Mouse (Mus musculus) adrenal gland (tissue): Measurements from ENCODE around the gene Fgf22.

ENCODE experiments used
- intact Hi-C: fragments of 180-260 bp; cut with DNase I; formaldehyde crosslinking; loops from one replicate; pipeline ENCODE4 v1.15.1; 2025
- long read RNA-seq, 2 experiments: library from polyadenylated mRNA; unstranded; transcript quantifications; one replicate each; pipeline ENCODE4 v2.0.0; 2020; ENCODE audit warnings: borderline replicate concordance in 1 of 2; ENCODE audit not compliant: insufficient replicate concordance in 1 of 2

The Fgf22 gene
- long read RNA-seq, experiment 1, partial matches to known transcripts: 0 of 4 reads
- long read RNA-seq, experiment 1, other reads (novel, unspliced or antisense): 4 of 4 reads
- long read RNA-seq, experiment 2, partial matches to known transcripts: 0 of 14 reads
- long read RNA-seq, experiment 2, other reads (novel, unspliced or antisense): 13 of 14 reads

- intact Hi-C loops: no loop called here
Observed at GRCm38 (mm10) chr10:79754856-79755516, at the start of gene Fgf22. TSS of gene Fgf22 (plus strand) at chr10:79755076.

- intact Hi-C loops: loop anchor here (5.0 kb wide), 1 partner anchor 76 kb away; no protein-coding TSS in a partner anchor
Observed at GRCm38 (mm10) chr10:79705951-79706350, 48.9 kb upstream of the Fgf22 start.

- intact Hi-C loops: loop anchor here (5.0 kb wide), 1 partner anchor 76 kb away; no protein-coding TSS in a partner anchor
Observed at GRCm38 (mm10) chr10:79706406-79707094, 48.3 kb upstream of the Fgf22 start.

GRCm38 (mm10) chr10:79707162-79707561, 47.7 kb upstream of the Fgf22 start:
- intact Hi-C loops: loop anchor here (5.0 kb wide), 1 partner anchor 75 kb away; no protein-coding TSS in a partner anchor

- intact Hi-C loops: loop anchor here (5.0 kb wide), 1 partner anchor 75 kb away; no protein-coding TSS in a partner anchor
Observed at GRCm38 (mm10) chr10:79707759-79708158, 47.1 kb upstream of the Fgf22 start.

- intact Hi-C loops: loop anchor here (5.0 kb wide), 1 partner anchor 74 kb away; no protein-coding TSS in a partner anchor
Observed at GRCm38 (mm10) chr10:79708668-79709067, 46.2 kb upstream of the Fgf22 start.

GRCm38 (mm10) chr10:79709307-79709706, 45.6 kb upstream of the Fgf22 start:
- intact Hi-C loops: loop anchor here (5.0 kb wide), 1 partner anchor 73 kb away; no protein-coding TSS in a partner anchor

- intact Hi-C loops: no loop called here
Observed at GRCm38 (mm10) chr10:79712029-79712428, 42.8 kb upstream of the Fgf22 start.

GRCm38 (mm10) chr10:79712499-79713126, 42.3 kb upstream of the Fgf22 start:
- intact Hi-C loops: no loop called here

- intact Hi-C loops: no loop called here
Observed at GRCm38 (mm10) chr10:79713163-79713562, 41.7 kb upstream of the Fgf22 start.

GRCm38 (mm10) chr10:79714996-79715395, 39.9 kb upstream of the Fgf22 start:
- intact Hi-C loops: no loop called here

- intact Hi-C loops: no loop called here
Observed at GRCm38 (mm10) chr10:79716254-79716987, 38.5 kb upstream of the Fgf22 start, which contains the start of gene Hcn2. TSS of gene Hcn2 (plus strand) at chr10:79716634.

- intact Hi-C loops: no loop called here
Observed at GRCm38 (mm10) chr10:79716988-79717355, 37.9 kb upstream of the Fgf22 start.

- intact Hi-C loops: no loop called here
Observed at GRCm38 (mm10) chr10:79717640-79718357, 37.1 kb upstream of the Fgf22 start.

- intact Hi-C loops: no loop called here
Observed at GRCm38 (mm10) chr10:79721089-79721488, 33.8 kb upstream of the Fgf22 start.

- intact Hi-C loops: no loop called here
Observed at GRCm38 (mm10) chr10:79723047-79723446, 31.8 kb upstream of the Fgf22 start.

- intact Hi-C loops: no loop called here
Observed at GRCm38 (mm10) chr10:79723692-79724091, 31.2 kb upstream of the Fgf22 start.

GRCm38 (mm10) chr10:79726090-79726489, 28.8 kb upstream of the Fgf22 start:
- intact Hi-C loops: no loop called here

GRCm38 (mm10) chr10:79728323-79729249, 26.3 kb upstream of the Fgf22 start:
- intact Hi-C loops: no loop called here
